Mouse (Mus musculus): ENCODE results near the gene Cacna1e.

DNA sequence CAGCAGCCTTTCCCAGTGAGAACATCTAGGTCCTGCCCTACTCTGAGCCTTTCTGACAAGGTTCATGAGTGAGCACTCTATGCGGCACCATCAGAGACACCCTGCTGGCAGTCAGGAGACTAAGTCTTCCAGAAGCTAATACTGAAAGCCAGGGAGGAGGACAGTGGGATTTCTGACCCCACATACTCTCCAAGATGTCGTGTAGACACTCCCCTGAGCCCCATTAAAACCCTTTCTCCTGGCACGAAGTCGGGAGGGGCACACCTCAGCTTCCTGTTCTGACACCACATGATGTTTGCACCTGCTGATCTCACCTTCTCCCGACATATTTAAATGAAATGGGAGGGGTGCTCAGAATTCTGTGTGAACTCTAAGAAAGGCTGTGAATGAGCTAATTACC, 226.9 kb downstream of the Cacna1e start:
- TF ChIP-seq CTCF (IDR thresholded peaks at IDR 0.05; ENCODE audit: low read depth), result no peak
- TF ChIP-seq EP300 (IDR thresholded peaks at IDR 0.05; ENCODE audit: low read depth), result no peak
